Comparison of ENCODE assay signal across 30 mouse cellular contexts in the genomic region with DNA sequence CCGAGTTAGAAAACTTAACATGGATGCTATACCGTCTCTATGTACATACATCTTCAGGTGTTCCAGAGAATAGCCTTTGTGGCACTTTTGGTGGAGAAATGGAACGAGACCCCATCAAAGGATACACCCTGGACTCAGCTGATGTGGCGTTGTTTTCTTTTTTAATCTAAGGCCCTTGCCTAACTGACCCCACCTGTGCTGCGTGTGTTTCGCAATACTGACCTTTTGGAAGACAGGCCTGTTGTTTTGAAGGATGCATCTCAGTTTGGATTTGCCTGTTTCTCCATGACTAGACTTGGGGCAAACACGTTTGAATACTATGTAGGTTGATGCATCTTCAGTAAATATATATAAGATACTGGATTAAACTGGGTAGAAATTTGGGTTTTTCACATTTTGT. TPM values are rescaled to one million over a fixed set of nuclear protein-coding genes. Genes with fewer than 3 reads are reported as not detected.
"Had no signal": no experiment of that assay in that cellular context is flagged by ENCODE, and none has a peak within 500 bp of the region (broad histone marks: within the 10 kb centered on the region; RNA-seq: fewer than 3 reads in every experiment).

No protein-coding gene starts in this region.

RNA-seq across cellular contexts. Expression of a gene that starts 21.1 kb away (rescaled TPM):
- total RNA-seq: left cerebral cortex, adult 2 months; left cerebral cortex, adult 8-10 months; left cerebral cortex, postnatal 10 days; left cerebral cortex, postnatal 14 days; left cerebral cortex, postnatal 25 days; left cerebral cortex, postnatal 36 days; left cerebral cortex, postnatal 4 days; megakaryocyte progenitor cell, adult 5-6 weeks; megakaryocyte, adult 5-6 weeks; megakaryocyte-erythroid progenitor cell, adult 5-6 weeks; midbrain, postnatal 0 days; monocyte, adult 5-6 weeks had no signal
- polyA plus RNA-seq: limb, embryonic 10.5 days; limb, embryonic 11.5 days; limb, embryonic 12.5 days; limb, embryonic 13.5 days; limb, embryonic 14.5 days; limb, embryonic 15.5 days; lung, embryonic 14.5 days; lung, embryonic 15.5 days; lung, postnatal 0 days; macrophage; midbrain, embryonic 10.5 days; midbrain, embryonic 12.5 days; midbrain, embryonic 13.5 days; midbrain, embryonic 14.5 days; midbrain, embryonic 15.5 days; midbrain, embryonic 16.5 days; midbrain, postnatal 0 days; neural tube, embryonic 11.5 days; neural tube, embryonic 12.5 days had no signal

RNA-seq across cellular contexts. Expression of a gene that starts 48.3 kb away (rescaled TPM):
- total RNA-seq: monocyte, adult 5-6 weeks had no signal
